Mouse (Mus musculus): Measurements from ENCODE around the gene L1td1.
"Not testable (repeated sequence)": the region's sequence is repeated elsewhere in the genome, so short reads cannot be mapped to it uniquely, and the experiment has no call there.

Gene L1td1

DNA sequence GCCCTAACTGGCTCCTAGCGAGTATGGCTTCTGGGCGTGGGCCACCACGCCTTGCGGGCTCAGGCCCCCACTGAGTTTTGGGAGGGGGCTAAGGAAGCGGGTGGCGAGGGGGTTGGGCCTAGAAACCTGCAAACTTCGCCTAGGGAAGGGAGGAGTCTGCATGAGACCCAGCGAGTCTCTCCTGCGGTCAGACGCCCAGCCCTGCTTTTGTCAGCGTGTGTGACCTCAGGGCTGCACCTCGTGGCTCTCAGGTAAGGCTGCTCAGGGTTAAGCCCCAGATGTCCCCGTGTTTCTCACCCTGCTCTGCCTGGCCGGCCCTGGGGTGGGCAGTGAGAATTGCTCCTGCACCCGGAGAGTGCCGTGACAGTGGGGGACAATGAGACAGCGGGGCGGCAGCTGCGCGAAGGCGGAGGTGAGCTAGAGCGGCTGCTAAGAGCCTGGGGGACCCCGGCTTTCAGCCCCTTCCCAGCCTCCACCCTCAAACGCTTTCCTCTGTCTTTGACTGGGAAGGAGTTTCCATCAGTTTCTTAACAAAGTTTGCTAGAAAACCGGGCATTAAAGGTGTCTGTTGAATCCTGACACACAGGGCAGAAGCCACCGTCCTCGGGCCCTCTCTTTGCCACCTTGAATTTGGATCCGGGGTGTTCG, at the start of gene L1td1:
Gene L1td1, plus strand, starts transcription at position 145 of the 648 bp plus-strand sequence.
- peak; percentile 49 for DNase-seq

DNA sequence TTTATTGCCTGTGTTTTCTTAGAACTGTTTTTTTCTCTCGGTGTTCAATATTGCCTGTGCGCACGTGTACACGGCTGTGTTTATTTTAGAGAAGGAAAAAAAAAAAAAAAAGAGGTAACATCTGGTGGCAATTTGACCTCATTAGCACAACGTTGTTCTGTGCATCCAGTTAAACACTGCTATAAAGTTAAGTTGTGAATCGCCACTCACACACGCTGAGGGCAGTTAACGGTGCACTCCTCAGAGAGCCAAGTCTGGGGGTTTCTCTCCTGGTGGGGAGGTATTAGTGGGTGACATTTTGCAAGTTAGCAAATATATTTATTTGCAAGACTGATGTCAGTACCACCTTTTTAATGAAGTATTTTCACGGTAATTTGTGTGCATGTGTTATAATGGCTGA, 49.0 kb upstream of the L1td1 start:
- DNase-seq: peak; percentile 25

DNA sequence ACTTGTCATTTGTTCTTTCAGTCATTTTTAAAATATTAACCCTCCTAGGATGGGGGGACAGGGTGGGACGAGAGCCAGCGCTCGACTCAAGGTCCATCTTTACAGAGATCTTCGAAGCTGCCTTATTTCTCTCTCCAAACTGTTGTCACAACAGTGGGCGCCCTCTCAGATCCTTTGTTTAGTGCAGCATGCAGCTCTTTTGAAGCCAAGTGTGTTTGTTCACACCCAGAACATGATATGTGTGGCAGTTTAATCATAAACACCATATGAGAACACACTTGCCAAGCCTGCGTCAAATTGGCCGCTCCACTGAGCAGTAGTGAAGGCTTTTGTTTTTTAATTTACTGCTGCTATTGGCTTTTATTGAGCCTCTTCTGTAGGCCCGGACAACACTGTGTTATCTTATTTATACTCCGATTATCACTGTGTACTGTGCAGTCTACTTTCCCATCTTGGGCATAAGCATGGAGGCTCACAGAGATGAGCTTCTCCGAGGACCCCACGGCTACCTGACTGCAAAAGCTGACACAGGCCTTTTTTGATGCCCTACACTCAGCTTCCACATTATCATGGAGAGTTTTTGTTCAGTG, 39.8 kb upstream of the L1td1 start:
- DNase-seq: no peak

DNA sequence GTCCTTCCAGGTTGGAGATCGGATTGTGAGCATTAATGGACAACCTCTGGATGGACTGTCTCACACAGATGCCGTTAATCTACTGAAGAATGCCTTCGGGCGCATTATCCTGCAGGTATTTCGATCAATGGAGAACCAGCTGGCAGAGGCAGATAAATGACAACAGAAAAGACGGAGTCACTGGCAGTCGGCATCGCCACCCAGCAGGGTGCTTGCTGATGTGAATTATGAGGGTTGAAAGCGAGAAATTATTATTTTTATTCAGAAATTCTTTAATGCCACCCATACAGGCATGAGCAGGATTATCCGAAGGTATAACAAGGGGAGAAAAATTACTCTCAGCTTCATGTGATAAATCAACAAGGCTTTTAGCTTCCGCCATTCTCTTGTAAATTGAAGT, 38.4 kb upstream of the L1td1 start:
- no peak for DNase-seq

DNA sequence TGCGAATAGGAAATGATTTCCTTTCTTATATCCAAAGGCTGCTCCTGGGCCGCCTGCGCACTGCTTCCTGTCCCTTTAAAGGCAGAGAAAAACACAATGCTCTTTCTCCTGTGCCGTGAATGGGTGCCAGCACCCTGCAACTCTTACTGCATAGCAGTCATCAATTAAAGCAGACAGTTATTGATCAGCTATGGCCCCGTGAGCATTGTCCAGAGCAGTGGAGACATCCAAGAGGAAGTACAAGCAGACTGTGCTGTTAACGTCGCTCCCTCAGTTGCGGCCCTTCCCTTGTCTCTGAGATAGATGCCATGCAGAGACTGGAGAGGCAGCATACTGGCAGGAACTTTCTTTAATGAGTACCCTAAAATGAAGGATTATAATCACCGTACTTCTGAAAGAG, 38.0 kb upstream of the L1td1 start:
- no peak for DNase-seq

DNA sequence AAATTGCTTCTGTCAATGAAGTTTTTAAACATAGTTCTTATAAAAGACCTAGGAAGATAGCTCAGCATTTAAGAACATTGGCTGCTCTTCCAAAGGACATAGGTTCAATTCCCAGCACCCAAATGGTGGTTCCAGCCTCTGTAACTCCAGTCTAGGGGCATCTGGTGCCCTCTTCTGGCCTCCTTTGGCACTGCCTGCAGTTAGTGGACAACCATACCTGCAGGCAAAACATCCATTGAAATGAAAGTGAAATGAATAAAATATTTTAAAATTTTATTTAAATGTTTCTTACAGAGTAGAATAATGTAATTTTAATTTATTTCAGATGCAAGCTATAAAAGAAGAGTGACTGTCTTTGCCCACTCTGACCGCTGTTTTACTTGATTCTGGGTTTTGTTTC, 36.5 kb upstream of the L1td1 start:
- no peak for DNase-seq

DNA sequence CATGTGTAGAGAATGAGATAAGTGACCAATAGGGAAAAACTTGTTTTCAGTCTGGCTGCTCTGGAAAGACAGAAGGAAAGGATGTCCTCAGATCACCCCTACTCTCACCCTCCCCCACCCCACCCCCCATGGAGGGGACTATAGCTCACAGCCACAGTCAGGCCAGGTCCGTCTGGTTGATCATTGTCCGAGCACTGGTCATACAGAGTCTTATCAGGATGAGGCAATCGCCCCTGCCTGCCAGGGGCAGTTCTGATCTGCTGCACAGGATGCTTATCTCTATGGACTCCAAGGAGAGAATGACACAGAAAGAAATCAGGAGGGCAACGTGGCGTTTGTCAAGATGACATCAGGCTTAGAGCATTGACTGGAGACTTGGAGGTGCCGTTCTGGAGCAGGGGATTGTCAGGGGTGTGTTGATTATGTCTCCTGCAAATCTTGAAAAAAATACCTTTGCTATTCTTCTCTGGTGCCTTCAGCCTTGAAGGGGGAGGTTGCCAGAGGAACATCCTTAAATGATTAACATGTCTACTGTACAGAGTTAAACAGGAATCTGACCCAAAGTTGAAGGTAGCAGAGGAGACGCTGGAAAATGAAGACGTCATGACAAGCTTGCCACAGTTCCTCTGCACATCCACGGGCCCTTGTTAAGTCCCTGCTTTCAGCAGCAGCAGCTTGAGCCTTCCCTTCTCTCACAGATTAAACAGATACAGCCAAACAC, 32.9 kb upstream of the L1td1 start:
- no peak for DNase-seq

DNA sequence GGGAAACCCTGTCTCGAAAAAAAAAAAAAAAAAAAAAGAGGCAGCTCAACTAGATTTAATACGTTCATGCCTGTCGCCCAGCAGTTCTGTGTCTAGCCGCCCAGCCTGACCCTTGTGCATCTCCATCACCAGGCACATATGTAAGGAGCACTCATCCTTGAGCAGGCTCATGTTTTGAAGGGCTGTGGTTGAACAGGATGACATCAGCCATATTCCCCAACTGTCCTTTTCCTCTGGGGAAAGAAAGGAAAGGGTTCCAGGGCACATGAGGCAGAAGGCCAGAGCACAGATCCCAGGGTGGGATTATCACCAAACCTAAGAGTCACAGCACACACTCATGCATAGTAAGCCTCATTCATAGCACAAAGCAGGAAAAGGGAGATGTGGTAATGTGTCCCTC, 28.6 kb upstream of the L1td1 start:
- DNase-seq: no peak

DNA sequence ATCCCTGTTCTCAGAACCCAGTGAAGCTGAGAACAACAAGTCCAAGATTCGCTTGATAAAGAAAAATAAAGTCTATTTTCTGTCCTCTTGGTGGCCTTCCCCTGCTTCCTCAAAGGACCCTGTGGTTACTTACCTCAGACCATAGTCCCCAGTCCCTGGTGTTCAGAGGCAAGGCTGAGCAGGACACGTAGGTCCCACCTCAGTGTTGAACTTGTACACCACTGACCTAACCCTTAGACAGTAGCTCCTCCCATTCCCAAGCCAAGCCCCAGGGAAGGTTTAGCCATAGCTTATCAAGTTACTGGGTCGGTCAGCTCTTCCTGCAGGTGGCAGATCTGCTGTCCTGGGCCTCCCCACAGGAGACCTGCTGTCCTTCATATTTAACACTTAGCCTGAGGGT, 27.6 kb upstream of the L1td1 start:
- DNase-seq: no peak

DNA sequence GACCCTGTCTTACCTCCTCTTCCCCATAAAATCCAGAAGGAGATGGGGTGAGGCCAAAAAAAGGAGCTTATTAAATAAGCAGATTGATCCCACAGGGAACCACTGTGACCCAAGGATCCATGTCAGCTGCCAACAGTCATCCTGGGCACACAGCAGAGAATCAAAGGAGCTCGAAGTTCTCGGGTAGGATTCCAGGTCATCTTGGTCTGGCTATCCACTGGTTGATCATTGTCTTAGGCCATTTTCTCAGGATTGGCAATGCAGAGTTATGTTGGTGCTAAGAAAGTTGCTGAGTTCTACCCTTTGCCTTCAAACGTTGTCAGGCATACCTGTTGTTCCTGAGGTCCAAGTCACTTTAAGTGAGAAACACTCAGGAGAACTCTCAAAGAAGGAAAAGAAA, 26.4 kb upstream of the L1td1 start:
- no peak for DNase-seq

DNA sequence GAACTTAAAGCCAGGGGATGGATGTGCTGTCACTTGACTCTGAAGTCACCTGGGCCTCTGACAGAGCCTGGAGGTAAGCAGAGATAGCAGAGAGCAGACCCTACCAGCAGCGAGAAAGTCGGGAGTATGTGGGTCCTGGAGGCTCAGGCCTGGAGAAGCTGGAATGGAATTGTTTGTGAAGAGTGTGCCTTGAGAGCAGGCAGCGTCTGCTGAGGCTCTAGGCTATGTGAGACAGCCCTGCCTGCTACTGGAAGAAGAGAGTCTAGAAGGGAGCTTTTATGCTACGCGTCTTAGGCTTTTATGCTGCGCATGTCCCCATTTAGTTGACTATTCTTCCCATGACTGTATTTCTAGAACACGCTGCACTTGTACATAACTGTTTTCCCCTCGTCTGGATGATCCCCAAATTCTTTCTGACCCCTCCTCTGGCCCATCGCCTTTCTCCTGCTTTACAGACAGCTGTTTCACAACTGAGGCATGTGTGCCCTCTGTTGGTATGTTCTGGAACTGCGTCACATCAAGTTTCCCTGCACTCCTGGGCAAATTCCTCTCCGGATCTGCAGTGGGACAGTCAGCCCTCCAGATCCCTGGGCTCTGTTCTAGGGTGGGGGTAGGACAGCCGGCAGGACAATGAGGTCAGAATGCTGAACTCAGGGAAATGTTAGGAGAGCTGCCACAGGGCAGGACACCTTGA, 24.2 kb upstream of the L1td1 start:
- DNase-seq: peak; percentile 83

DNA sequence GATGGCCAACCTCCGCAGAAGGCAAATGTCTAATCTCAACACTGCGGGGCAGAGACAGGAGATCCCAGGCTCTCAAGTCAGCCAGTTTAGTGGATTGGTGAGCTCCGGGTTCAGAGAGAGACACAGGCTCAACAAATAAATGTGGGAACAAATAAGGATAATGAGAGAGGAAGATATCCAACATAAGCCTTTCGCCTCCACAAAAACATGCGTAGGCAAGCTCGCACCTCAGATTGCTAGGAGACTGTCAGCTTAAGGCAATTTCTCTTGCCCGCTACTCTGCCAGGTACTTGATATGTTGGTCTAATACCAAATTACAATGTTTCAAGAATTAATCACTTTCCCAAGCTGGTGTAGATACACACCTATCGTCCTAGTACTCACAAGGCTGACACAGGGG, 15.6 kb upstream of the L1td1 start:
- DNase-seq: no peak

DNA sequence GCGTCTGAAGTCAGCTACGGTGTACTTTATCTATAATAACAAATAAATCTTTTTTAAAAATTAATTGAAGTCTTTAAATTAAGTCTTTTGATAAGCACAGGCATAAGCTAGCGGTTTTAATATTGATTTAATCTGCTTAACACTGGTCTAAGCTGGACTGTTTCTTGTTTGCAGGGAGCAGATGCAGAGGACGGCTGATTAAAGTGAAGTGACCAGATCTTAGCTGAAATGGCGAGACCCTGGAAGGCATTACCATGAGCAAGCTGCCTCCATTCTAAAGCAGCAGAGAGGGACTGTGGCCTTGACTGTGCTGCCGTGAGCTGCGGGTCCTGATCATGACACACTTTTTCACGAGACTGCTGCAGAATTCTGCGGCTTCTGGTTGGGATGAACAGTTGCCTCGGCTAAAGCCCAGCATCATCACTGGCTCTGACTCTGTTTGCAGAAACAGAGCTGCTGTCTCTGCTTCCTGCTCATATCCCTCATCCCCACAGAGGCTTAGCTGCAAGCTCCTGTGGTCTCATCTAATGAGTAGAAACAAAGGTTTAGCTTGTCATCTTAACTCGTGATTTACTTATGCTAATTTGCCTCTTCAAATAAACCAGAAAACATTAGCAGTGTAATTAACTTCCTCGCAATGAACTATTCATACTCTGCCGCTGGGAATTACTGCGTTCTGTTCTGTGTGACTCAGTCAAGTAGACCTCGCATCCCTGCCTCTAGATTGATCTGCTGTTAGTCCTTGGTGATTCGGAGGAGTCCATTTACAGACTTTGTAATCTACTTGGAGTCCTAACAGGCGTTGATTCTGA, 8.6 kb upstream of the L1td1 start:
- DNase-seq: no peak

DNA sequence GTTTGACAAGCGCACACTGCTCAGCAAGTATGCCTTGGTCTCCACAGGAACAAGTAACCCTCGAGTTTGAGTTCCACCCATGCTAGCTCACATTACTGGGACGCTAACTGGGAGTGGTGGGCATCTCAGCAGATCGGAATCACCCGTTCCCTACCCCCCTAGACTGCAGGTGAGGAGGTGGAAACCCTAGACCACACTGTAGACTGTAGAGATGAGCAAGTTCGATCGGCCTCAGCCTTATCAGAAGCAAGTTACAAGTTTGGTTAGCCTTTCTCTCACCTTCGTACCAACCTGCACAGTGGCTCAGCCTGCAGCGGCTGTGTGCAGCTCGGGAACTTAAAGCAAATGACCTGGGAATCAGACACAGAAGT, 8.0 kb upstream of the L1td1 start:
- DNase-seq: no peak

DNA sequence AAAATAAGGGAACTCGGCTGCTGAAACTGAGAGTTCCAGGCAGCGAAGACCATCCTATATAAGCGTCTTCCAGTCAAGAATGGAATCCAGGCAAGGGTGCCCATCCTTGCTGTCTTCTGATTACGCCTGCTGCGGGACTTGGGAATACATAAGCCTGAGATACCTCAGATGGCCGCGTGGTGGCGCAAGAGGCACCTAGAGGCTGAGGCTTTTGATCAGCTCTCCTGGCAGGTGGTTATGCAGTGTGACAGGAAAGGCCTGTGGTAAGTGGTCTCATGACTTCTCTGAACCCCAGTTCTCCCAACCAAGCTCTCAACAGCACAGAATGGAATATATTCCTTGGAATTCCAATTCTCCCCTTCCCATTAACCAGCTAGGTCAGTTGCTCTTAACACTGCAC, 4.1 kb upstream of the L1td1 start:
- DNase-seq: peak; percentile 82

DNA sequence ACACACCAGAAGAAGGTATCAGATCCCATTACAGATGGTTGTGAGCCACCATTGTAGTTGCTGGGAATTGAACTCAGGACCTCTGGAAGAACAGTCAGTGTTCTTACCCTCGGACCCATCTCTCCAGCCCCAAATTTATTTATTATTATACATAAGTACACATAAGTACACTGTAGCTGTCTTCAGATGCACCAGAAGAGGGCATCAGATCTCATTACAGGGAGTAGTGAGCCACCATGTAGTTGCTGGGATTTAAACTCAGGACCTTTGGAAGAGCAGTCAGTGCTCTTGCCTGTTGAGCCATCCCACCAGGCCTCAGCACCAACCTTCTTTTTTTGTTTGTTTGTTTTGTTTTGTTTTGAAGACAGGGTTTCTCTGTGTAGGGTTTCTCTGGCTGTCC, 1.9 kb upstream of the L1td1 start:
- DNase-seq: not testable (repeated sequence)

DNA sequence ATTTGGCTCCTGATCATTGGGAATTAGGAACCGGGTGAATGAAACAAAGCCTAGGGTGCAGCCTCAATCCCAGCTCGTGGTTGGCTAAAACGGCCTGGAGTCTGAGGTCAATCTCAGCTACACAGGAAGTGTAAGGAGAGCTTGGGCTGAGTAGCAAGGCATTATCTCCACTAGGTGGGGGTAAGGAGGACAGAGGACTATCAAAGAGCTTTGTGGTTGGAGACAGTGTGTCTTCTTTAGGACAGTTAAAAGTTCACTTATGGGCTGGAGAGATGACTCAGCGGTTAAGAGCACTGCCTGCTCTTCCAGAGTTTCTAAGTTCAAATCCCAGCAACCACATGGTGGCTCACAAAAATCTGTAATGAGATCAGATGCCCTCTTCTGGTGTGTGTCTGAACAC, 1.1 kb upstream of the L1td1 start:
- DNase-seq: peak; percentile 45

DNA sequence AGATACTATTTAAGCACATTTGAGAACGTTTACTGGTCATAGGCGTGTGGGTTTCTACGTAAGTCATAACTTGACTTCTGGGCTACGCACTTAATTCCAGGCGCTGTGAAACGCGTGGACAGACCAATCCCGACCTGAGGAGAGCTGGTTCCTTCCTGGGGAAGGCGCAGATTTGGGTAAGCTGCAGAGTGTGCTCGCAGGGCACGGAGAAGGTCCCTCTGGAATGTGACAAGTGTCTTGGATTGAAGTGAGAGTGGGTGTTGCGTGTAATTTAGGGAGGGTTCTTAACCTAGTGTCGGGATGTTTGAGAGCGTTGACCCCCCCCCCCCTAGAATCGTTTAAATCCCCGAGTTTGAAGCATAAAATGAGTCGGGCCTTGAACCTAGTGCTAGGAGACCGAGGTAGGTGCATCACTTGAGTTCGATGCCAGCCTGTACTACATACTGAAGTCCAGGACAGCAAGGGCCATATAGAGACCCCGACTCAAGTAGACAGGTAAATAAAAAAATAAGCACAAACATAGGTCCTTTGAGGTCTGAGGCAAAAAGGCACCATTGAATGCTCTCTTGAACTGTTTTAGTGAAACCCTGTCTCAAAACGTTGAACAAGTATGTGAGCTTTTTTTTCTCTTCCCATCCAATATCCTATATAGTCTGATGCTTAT, 893 bp downstream of the L1td1 start:
- peak; percentile 34 for DNase-seq

DNA sequence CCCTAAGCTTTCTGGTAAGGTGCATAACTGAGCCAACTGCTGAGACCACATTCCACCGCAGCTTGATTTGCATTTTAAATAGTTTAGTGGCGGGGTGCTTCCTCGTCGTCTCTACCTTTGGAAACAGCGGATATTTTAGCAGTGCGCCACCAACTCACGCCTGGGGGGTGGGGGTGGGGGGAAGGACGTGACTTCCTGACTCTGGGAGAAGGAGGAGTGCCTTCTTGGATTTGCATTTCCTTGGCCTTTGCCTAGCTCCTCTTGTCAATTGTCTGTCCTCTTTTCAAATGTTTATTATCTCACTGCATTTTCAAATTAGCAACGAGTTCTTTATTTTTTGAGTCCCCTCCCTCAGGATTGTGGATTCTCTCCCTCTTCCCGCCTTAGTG, 1.4 kb downstream of the L1td1 start:
- peak; percentile 31 for DNase-seq

DNA sequence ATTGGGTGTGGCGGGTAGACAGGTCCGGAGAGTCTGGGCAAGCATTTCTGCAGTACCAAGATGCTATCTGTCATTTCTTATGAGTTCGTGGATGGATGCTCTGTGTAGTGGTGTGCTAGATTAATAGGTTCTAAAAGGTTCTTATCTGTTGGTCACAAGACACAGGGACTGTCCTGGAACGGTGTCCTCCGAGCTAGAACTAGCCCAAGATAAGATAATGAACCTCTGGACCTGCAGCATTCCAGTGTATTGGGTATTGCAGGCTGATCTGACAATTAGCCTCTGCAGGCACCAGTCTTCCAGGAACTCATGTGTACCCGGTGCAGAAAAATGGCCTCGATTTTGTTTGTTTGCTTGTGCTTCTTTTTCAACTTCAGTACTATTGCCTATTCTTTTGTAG, 2.2 kb downstream of the L1td1 start:
- DNase-seq: no peak

DNA sequence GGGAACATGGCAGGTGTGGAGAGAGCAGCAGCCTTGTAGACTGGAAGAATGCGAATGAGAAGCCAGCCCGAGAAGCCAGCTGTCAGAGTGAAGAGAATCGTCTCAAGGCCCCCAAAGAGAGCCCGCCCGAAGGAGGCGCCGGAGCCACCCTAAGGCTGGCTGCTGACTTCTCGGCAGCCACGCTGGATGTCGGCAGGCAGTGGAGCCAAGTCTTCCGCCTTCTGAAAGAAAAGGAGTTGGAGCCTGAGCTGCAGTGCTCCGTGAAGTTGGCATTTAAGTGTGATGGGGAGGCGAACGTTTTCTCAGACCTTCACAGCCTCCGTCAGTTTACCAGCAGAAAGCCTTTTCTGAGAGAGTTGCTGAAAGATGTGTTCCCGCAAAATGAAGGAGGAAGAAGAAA, 7.1 kb downstream of the L1td1 start:
- DNase-seq: no peak

DNA sequence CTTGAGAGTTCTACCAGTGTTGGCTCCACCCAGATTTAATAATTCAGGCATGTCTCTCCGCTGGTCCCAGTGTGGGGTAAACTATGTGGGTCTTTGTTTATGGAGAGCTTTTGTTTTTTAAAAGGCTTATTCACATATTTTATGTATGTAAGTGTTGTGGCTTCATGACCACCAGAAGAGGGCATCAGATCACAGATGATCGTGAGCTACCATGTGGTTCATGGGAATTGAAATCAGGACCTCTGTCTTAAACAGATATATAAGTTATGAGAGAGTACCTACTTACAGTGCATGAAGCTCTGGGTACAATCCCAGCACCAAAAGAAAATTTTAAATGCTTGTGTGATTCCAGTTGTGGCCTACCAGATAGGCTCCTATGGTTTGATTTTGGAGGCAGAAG, 13.2 kb downstream of the L1td1 start:
- peak; percentile 69 for DNase-seq

All from embryo, embryonic 11 days (tissue).